Mouse (Mus musculus): ENCODE measurements around the gene Zfp777.

The Zfp777 gene

GRCm38 (mm10) chr6:48025905-48026660, 22.6 kb downstream of the Zfp777 start:
- peak in 1 of 2 experiments; percentile 16 for DNase-seq

- DNase-seq: no peak
Measured at GRCm38 (mm10) chr6:48024994-48025345, 23.7 kb downstream of the Zfp777 start.

- peak; percentile 27 to 54 for DNase-seq
Measured at GRCm38 (mm10) chr6:48024330-48024993, 24.2 kb downstream of the Zfp777 start.

- no peak for DNase-seq
Measured at GRCm38 (mm10) chr6:48022672-48023071, 26.0 kb downstream of the Zfp777 start.

- DNase-seq: no peak
Measured at GRCm38 (mm10) chr6:48021678-48022077, 27.0 kb downstream of the Zfp777 start.

- DNase-seq: no peak
Measured at GRCm38 (mm10) chr6:48020006-48020405, 28.7 kb downstream of the Zfp777 start.

- no peak for DNase-seq
Measured at GRCm38 (mm10) chr6:48016841-48017240, 31.9 kb downstream of the Zfp777 start.

GRCm38 (mm10) chr6:48016090-48016521, 32.6 kb downstream of the Zfp777 start:
- peak; percentile 82 to 90 for DNase-seq

GRCm38 (mm10) chr6:48010727-48011126, 38.0 kb downstream of the Zfp777 start:
- no peak for DNase-seq

- no peak for DNase-seq
Measured at GRCm38 (mm10) chr6:47995661-47996060, 53.0 kb downstream of the Zfp777 start.

GRCm38 (mm10) chr6:47983936-47984335, 64.8 kb downstream of the Zfp777 start:
- no peak for DNase-seq

- DNase-seq: peak; percentile 72 to 82
Measured at GRCm38 (mm10) chr6:47978897-47979368, 69.8 kb downstream of the Zfp777 start.

- DNase-seq: no peak
Measured at GRCm38 (mm10) chr6:47974599-47974998, 74.1 kb downstream of the Zfp777 start.

Measured in kidney, postnatal 4 days (tissue).